Mouse (Mus musculus) liver, adult 2 months (tissue): ENCODE results near the gene Fuk.

Experiments
- CTCF ChIP-seq: fragments of 200-500 bp; IDR thresholded peaks from 2 replicates; pipeline ENCODE4 v1.5.1; 2011; ENCODE audit warnings: low read depth, low read length, control low read depth
- POLR2A ChIP-seq: fragments of 200-500 bp; IDR thresholded peaks from 2 replicates; pipeline ENCODE4 v1.6.1; 2011; ENCODE audit warnings: low read length, control low read depth; ENCODE audit not compliant: insufficient read depth; ENCODE audit errors: extremely low read depth

DNA sequence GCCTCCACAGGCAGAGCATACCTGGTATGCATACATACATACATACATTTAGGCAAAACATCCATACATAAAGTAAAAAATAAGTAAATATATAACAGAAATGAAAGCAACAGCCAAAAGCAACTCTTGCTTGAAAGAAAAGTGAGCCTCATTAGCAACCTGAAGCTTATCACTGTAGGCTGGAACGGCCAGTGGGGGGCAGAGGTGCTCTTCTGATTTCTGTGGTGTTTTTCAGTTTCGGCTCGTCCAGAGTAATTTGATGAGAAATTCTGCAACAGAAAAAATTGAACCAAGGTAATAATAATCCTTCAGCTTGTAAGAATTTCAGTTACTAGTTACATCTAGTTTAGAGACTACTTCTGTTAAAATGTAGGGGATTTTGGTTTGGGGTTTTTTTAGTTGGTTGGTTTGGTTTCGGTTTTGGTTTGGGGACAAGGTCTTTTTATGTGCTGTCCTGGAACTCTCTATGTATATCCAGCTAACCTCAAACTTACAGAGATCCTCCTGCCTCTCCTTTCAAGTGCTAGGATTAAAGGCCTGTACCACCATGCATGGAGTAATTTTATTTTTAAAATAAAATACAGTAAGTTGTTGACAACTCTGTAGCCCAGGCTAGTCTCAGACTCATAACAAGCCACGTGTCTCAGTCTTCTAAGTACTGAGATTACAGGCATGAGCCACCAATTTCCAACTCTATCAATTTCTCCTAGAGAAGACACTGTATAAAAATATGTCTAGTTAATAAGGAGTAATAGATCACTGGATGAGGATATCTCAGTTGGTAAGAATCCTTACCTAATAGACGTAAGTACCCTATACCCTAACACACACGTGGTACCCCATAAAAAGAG, 42.4 kb downstream of the Fuk start:
- TF ChIP-seq CTCF: peak; percentile 14; the same call in 1 of the 2 replicates
- no peak for TF ChIP-seq POLR2A
